Mouse (Mus musculus) forebrain, embryonic 11.5 days (tissue): ENCODE measurements around the gene Tshr. TPM values are rescaled to one million over a fixed set of nuclear protein-coding genes. Genes with fewer than 3 reads are reported as not detected.
"Not testable (repeated sequence)": the region's sequence is repeated elsewhere in the genome, so short reads cannot be mapped to it uniquely, and the experiment has no call there.

ENCODE experiments used
- ATAC-seq: fragments of 200-750 bp; cut with Nextera tagmentation; replicated peaks from 2 replicates; pipeline ENCODE4 v1.8.0; 2017; ENCODE audit warnings: moderate TSS enrichment; ENCODE audit not compliant: low FRiP score
- DNase-seq: peaks from one replicate; pipeline ENCODE4 v3.0.0-alpha.2; 2017; ENCODE audit warnings: low spot score
- H3K27ac ChIP-seq: fragments of 300-500 bp; sonication (generic); 2 replicates; pipeline ENCODE4 v1.5.1; 2014; ENCODE audit warnings: low read depth, low read length
- H3K27me3 ChIP-seq: fragments of 300-500 bp; sonication (generic); 2 replicates; pipeline ENCODE4 v1.6.1; 2014; ENCODE audit warnings: mild to moderate bottlenecking, low read length, mixed read lengths; ENCODE audit not compliant: control insufficient read depth, insufficient read depth
- H3K36me3 ChIP-seq: fragments of 300-500 bp; sonication (generic); 2 replicates; pipeline ENCODE4 v1.6.1; 2014; ENCODE audit warnings: mild to moderate bottlenecking, low read length, moderate library complexity, mixed read lengths; ENCODE audit not compliant: control insufficient read depth, insufficient read depth
- H3K4me1 ChIP-seq: fragments of 300-500 bp; sonication (generic); replicated peaks from 2 replicates; pipeline ENCODE4 v1.6.1; 2014; ENCODE audit warnings: low read length, mixed read lengths; ENCODE audit not compliant: control insufficient read depth, insufficient read depth
- H3K4me2 ChIP-seq: fragments of 300-500 bp; sonication (generic); 2 replicates; pipeline ENCODE4 v1.6.1; 2014; ENCODE audit warnings: low read depth, mild to moderate bottlenecking, low read length, moderate library complexity, mixed read lengths; ENCODE audit not compliant: severe bottlenecking
- H3K4me3 ChIP-seq: fragments of 300-500 bp; sonication (generic); 2 replicates; pipeline ENCODE4 v1.5.1; 2014; ENCODE audit warnings: low read depth, low read length
- H3K9ac ChIP-seq: fragments of 300-500 bp; sonication (generic); 2 replicates; pipeline ENCODE4 v1.6.1; 2014; ENCODE audit warnings: low read length
- H3K9me3 ChIP-seq: fragments of 300-500 bp; sonication (generic); 2 replicates; pipeline ENCODE4 v1.6.1; 2016; ENCODE audit warnings: low read length, mixed read lengths; ENCODE audit not compliant: control insufficient read depth
- WGBS: fragments of 180-500 bp; shearing (Covaris S2); extraction: QIAGEN DNeasy Blood & Tissue Kit; methylation state at CpG from one replicate; pipeline ENCODE4 v1.1.7; 2014; 5-methylcytosine and 5-hydroxymethylcytosine counted together
- polyA plus RNA-seq: library from polyadenylated mRNA; unstranded; fragments of >200 nt; fragmentation: Nextera tagmentation; extraction: Ambion mirVana; gene quantifications from 2 replicates; pipeline ENCODE4 v1.2.1, GENCODE M21; 2014

The Tshr gene
- polyA plus RNA-seq, 1 experiment from 2014 or later = 0.31 TPM

DNA sequence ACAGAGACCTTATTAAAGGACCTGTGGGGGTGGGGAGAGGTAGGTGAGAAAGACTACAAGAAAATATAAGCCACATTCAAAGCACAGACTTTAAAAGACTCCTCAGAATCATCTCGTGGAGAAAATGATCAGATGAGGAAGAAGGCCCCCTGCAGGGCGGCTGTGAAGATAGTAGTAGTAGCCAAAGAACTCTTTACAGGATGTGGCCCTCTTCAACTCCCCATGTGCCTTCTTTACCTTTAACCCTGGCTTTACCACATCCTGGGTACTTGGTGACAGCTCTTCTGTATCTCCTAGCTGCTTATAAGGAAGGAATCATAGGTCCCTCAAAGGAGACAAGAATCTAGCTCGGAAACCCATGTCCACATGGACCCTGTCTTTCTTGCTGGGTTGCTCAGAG lies 139.3 kb downstream of the Tshr start:
- Histone ChIP-seq H3K4me1 (no peaks in the 10 kb centered on the region), H3K9me3 (no peaks in the 10 kb centered on the region; the same call in 1 of the 2 replicates), H3K27me3 (no peaks in the 10 kb centered on the region), H3K9ac (no peak overlapping the region), H3K27ac (no peak overlapping the region), H3K36me3 (no peaks in the 10 kb centered on the region), H3K4me3 (no peak overlapping the region), H3K4me2 (no peak overlapping the region)
- DNase-seq (no peak), ATAC-seq (no peak)
- WGBS = 77% methylated on average over 3 of the region's 3 CpGs

GRCm38 (mm10) chr12:91534514-91534913 lies 150.2 kb downstream of the Tshr start:
- Histone ChIP-seq H3K27ac (no peak overlapping the region), H3K36me3 (no peaks in the 10 kb centered on the region), H3K9me3 (no peaks in the 10 kb centered on the region), H3K27me3 (no peaks in the 10 kb centered on the region), H3K9ac (no peak overlapping the region), H3K4me2 (no peak overlapping the region), H3K4me1 (no peaks in the 10 kb centered on the region), H3K4me3 (no peak overlapping the region)
- DNase-seq (no peak), ATAC-seq (no peak)
- 89% methylated on average over 6 of the region's 6 CpGs for WGBS

DNA sequence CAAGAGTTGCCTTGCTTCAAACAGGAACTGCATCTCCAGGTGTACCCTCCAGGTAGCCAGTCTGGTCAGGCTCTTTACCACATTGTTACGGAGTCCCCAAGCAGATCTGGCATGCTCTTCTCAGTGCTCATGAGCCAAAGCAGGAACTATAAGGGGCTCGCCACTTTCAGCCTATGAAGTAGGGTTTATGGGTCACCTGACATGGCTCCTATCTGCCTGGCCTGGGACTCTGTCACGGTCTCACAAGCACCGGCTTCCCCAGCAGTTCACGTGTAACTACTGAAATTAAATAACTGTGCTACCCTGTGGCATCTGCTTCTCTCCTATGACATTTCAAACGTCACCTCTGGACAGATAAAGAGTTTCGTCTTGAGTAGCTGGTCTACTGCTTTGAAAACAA lies 155.8 kb downstream of the Tshr start:
- no peak overlapping the region for H3K9ac ChIP-seq
- H3K4me1 ChIP-seq = no peaks in the 10 kb centered on the region
- no peak for DNase-seq
- no peaks in the 10 kb centered on the region for H3K36me3 ChIP-seq
- no peak overlapping the region for H3K4me3 ChIP-seq
- no peak overlapping the region for H3K27ac ChIP-seq
- H3K4me2 ChIP-seq = no peak overlapping the region
- 92% methylated on average over 7 of the region's 7 CpGs for WGBS
- H3K27me3 ChIP-seq = no peaks in the 10 kb centered on the region
- ATAC-seq = no peak
- H3K9me3 ChIP-seq = no peaks in the 10 kb centered on the region

DNA sequence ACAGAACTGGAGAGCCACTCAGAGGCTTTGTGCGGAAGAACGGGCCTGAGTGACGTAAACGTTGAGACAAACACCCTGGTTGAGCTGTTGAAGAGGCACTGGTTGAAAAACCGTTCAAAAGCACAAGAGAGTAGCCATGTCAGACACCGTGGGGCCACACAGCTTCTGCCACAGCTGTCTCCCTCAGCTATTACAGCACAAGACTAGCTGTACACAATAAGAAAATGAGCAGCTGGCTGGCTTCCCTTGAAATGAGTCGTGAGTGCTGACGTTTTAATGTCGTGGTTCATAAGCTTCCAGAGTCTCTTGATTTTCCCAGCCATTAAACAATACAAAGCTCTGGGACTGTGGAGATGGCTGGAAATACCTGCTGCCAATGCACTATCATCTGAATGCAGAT lies 165.1 kb downstream of the Tshr start:
- no peak overlapping the region for H3K27ac ChIP-seq
- ATAC-seq = no peak
- H3K9ac ChIP-seq = no peak overlapping the region
- 78% methylated on average over 9 of the region's 9 CpGs for WGBS
- H3K4me1 ChIP-seq = no peaks in the 10 kb centered on the region
- DNase-seq = no peak
- H3K4me3 ChIP-seq = no peak overlapping the region
- H3K27me3 ChIP-seq = no peaks in the 10 kb centered on the region
- no peak overlapping the region for H3K4me2 ChIP-seq
- no peaks in the 10 kb centered on the region for H3K36me3 ChIP-seq
- no peaks in the 10 kb centered on the region for H3K9me3 ChIP-seq

GRCm38 (mm10) chr12:91551773-91552526 lies 167.6 kb downstream of the Tshr start:
- ATAC-seq = peak; percentile 87
- Histone ChIP-seq H3K9me3 (no peaks in the 10 kb centered on the region), H3K27ac (no peak overlapping the region), H3K4me3 (no peak overlapping the region), H3K9ac (no peak overlapping the region), H3K36me3 (no peaks in the 10 kb centered on the region), H3K4me1 (no peaks in the 10 kb centered on the region), H3K27me3 (no peaks in the 10 kb centered on the region), H3K4me2 (no peak overlapping the region)
- DNase-seq = peak; percentile 69
- 74% methylated on average over 19 of the region's 19 CpGs for WGBS

- peak; percentile 72 for ATAC-seq
- H3K4me2 ChIP-seq, H3K9me3 ChIP-seq, H3K27me3 ChIP-seq, H3K9ac ChIP-seq, H3K36me3 ChIP-seq, H3K4me1 ChIP-seq, H3K27ac ChIP-seq, DNase-seq, H3K4me3 ChIP-seq: not testable (repeated sequence)
- WGBS = 76% methylated on average over 8 of the region's 8 CpGs
These were observed 173.1 kb downstream of the Tshr start for GRCm38 (mm10) chr12:91557358-91558005.

GRCm38 (mm10) chr12:91558152-91558551 lies 173.8 kb downstream of the Tshr start:
- WGBS = 89% methylated on average over 4 of the region's 4 CpGs
- not testable (repeated sequence) for H3K27me3 ChIP-seq, H3K9ac ChIP-seq, H3K4me1 ChIP-seq, ATAC-seq, H3K9me3 ChIP-seq, DNase-seq, H3K27ac ChIP-seq, H3K36me3 ChIP-seq, H3K4me2 ChIP-seq, H3K4me3 ChIP-seq

DNA sequence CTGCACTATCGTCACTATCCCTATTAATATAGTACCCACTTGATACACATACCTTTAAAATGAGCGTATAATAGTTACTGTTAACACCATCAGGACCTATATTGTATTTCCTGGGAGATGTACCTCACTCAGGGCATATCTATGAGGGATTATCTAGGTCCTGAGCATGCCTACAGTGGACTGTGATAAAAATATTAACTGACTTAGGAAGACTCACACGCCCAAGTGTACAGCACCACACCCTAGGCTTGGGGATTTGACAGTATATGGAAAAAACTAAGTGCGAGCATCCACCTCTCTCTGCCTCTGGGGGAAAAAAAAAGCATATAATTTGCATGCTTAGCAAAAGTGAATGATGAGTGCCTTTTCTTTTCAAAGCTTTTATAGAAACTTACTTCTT lies 182.8 kb downstream of the Tshr start:
- WGBS = 95% methylated on average over 4 of the region's 4 CpGs
- Histone ChIP-seq H3K27me3 (no peaks in the 10 kb centered on the region), H3K9ac (no peak overlapping the region), H3K27ac (no peak overlapping the region), H3K4me1 (no peaks in the 10 kb centered on the region), H3K36me3 (peaks cover 8% of the 10 kb centered on the region), H3K9me3 (no peaks in the 10 kb centered on the region), H3K4me3 (no peak overlapping the region), H3K4me2 (no peak overlapping the region)
- DNase-seq (no peak), ATAC-seq (no peak)

DNA sequence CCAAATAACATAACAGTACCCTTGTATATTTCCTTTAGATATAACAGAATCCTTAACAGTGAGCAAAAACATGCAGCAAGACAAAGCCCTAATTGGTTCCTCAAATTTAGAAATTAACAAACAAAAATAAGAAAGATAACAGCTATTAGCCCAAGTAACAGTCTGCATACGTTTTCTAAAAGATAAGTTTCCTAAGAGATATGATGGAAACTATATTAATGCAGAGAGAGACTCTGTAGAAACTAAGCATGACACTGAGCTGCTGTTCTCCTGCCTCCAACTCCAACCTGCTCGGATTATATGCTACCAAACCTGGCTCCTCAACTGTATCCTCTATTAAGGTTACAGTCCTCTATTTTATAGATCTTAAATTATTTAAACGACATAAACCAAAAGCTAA lies 184.9 kb downstream of the Tshr start:
- no peak for ATAC-seq

More for the DNA sequence above, 184.9 kb downstream of the Tshr start:
- H3K4me2 ChIP-seq = no peak overlapping the region
- H3K27me3 ChIP-seq = no peaks in the 10 kb centered on the region
- no peak overlapping the region for H3K4me3 ChIP-seq
- H3K9ac ChIP-seq = no peak overlapping the region
- H3K9me3 ChIP-seq = no peaks in the 10 kb centered on the region
- WGBS = 87% methylated on average over 3 of the region's 3 CpGs
- H3K27ac ChIP-seq = no peak overlapping the region
- H3K4me1 ChIP-seq = no peaks in the 10 kb centered on the region
- no peak for DNase-seq
- peaks cover 7% of the 10 kb centered on the region for H3K36me3 ChIP-seq
